Mouse (Mus musculus): ENCODE results near the gene Hspa12b.

DNA sequence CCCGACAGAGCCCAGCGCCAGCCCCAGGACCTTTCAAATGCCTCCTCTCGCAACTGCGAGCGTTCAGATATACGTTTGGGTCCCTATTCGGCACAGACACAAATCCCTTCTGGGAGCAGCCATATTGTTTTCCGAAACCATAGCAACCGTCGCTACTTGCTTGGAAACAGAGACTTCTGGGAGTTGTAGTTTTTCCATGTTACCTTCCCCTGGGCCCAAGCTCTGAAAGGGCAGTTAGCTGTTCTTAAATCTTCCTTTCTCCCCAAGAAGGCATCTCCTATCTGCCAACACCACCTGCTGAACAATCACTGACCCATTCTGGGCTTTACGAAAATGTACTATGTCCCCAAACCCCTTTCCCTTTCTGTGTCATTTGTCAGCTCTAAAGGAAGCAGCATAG, 47.6 kb downstream of the Hspa12b start:
- TF ChIP-seq CTCF (IDR thresholded peaks at IDR 0.05; ENCODE audit: control insufficient read depth, insufficient read depth, insufficient read length) (no peak), USF1 (IDR thresholded peaks at IDR 0.05; ENCODE audit: low read depth) (no peak), CEBPB (IDR thresholded peaks at IDR 0.05; ENCODE audit: low read depth) (no peak), MYOG (IDR thresholded peaks at IDR 0.05; ENCODE audit: control insufficient read depth, extremely low read depth, insufficient read length) (no peak), MAX (IDR thresholded peaks at IDR 0.05) (no peak)

Data from C2C12 (cell line).